Comparison of ENCODE assay signal across 8 mouse cellular contexts in the genomic region with DNA sequence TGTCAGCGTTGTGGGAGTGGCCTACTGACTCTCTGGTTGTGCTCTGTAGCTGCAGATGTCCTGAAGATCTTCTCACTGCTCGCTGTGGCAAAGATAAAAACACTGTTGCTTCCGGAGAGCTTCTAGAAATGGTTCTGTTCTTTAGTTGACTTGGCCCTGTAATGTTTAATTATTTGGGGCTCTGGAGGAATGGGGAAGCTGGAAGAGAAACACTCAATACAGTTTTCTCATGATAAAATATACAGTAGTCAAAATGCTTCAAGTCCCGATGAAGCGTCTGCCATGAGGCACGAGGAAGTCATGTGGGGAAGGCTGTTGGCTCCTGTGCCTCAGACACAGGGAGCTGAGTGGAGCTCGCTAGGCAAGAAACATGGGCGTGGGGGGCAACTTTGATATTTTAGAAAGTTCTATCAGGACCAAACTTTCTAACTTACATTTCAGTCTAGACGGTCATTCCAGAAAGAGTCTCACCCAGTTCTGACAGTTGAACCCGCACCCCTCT. TPM values are rescaled to one million over a fixed set of nuclear protein-coding genes. Genes with fewer than 3 reads are reported as not detected.
A peak's percentile ranks its signal among the peaks of the same experiment; 100 is the strongest.
DNase-seq lines count a peak whose midpoint lies in the region; ATAC-seq lines count a peak whose summit lies in the region.

No protein-coding gene starts in this region.

- WGBS in midbrain, embryonic 11.5 days, result 83% methylated on average over 10 of the region's 10 CpGs
- 80% methylated on average over 10 of the region's 10 CpGs for WGBS in midbrain, embryonic 15.5 days
- WGBS in embryonic facial prominence, embryonic 13.5 days, result 61% methylated on average over 10 of the region's 10 CpGs
- 54% methylated on average over 10 of the region's 10 CpGs for WGBS in intestine, embryonic 16.5 days
- WGBS in kidney, embryonic 16.5 days, result 72% methylated on average over 10 of the region's 10 CpGs

- no peak overlapping the region for H3K27ac ChIP-seq in midbrain, embryonic 11.5 days (ENCODE audit: low read depth, low read length)
- no peak overlapping the region for H3K27ac ChIP-seq in midbrain, embryonic 15.5 days
- H3K27ac ChIP-seq in embryonic facial prominence, embryonic 13.5 days, result peak overlapping the region; percentile 62; the same call in 1 of the 2 replicates
- H3K27ac ChIP-seq in intestine, embryonic 16.5 days (ENCODE audit: low read length), result peak overlapping the region; percentile 47; the same call in 1 of the 2 replicates
- no peak overlapping the region for H3K27ac ChIP-seq in kidney, embryonic 16.5 days (ENCODE audit: low read length)

- H3K9me3 ChIP-seq in midbrain, embryonic 11.5 days (ENCODE audit: control insufficient read depth, low read length), result no peaks in the 10 kb centered on the region
- H3K9me3 ChIP-seq in midbrain, embryonic 15.5 days, result no peaks in the 10 kb centered on the region
- no peaks in the 10 kb centered on the region for H3K9me3 ChIP-seq in embryonic facial prominence, embryonic 13.5 days
- H3K9me3 ChIP-seq in intestine, embryonic 16.5 days (ENCODE audit: control insufficient read depth, low read length), result no peaks in the 10 kb centered on the region
- H3K9me3 ChIP-seq in kidney, embryonic 16.5 days (ENCODE audit: low read length), result no peaks in the 10 kb centered on the region

- H3K4me3 ChIP-seq in midbrain, embryonic 11.5 days (ENCODE audit: low read depth, low read length), result no peak overlapping the region
- H3K4me3 ChIP-seq in midbrain, embryonic 15.5 days, result no peak overlapping the region
- no peak overlapping the region for H3K4me3 ChIP-seq in embryonic facial prominence, embryonic 13.5 days
- H3K4me3 ChIP-seq in intestine, embryonic 16.5 days (ENCODE audit: low read length), result no peak overlapping the region
- H3K4me3 ChIP-seq in kidney, embryonic 16.5 days (ENCODE audit: low read length), result no peak overlapping the region

- no peak for ATAC-seq in midbrain, embryonic 11.5 days (ENCODE audit: low FRiP score)
- ATAC-seq in midbrain, embryonic 15.5 days (replicated peaks), result no peak
- no peak for ATAC-seq in embryonic facial prominence, embryonic 13.5 days (ENCODE audit: insufficient number of reproducible peaks, insufficient read depth, low FRiP score, low TSS enrichment, low read depth)
- no peak; the same call in 1 of the 2 replicates for ATAC-seq in intestine, embryonic 16.5 days
- no peak for ATAC-seq in kidney, embryonic 16.5 days (ENCODE audit: low FRiP score, low TSS enrichment)

- H3K36me3 ChIP-seq in midbrain, embryonic 11.5 days (ENCODE audit: control insufficient read depth, insufficient read depth, low read length), result no peaks in the 10 kb centered on the region
- no peaks in the 10 kb centered on the region for H3K36me3 ChIP-seq in midbrain, embryonic 15.5 days (replicated peaks)
- H3K36me3 ChIP-seq in embryonic facial prominence, embryonic 13.5 days, result no peaks in the 10 kb centered on the region
- H3K36me3 ChIP-seq in intestine, embryonic 16.5 days (ENCODE audit: control insufficient read depth, insufficient read depth, low read length), result no peaks in the 10 kb centered on the region
- H3K36me3 ChIP-seq in splenic B cell, adult 2 months (ENCODE audit: control insufficient read depth, insufficient read depth, low read length, poor library complexity, severe bottlenecking), result no peaks in the 10 kb centered on the region
- no peaks in the 10 kb centered on the region for H3K36me3 ChIP-seq in kidney, embryonic 16.5 days (ENCODE audit: insufficient read depth, low read length)

- no peak overlapping the region for H3K9ac ChIP-seq in midbrain, embryonic 11.5 days (ENCODE audit: low read length)
- H3K9ac ChIP-seq in midbrain, embryonic 15.5 days, result no peak overlapping the region
- 0 out of 2 replicates have a peak overlapping the region, but pooled peaks have one; percentile 44 for H3K9ac ChIP-seq in embryonic facial prominence, embryonic 13.5 days
- H3K9ac ChIP-seq in intestine, embryonic 16.5 days (ENCODE audit: low read depth, low read length), result no peak overlapping the region
- no peak overlapping the region for H3K9ac ChIP-seq in kidney, embryonic 16.5 days (replicated peaks; ENCODE audit: low read length)

- DNase-seq in midbrain, embryonic 11.5 days (ENCODE audit: low spot score, missing footprints), result peak; percentile 68
- peak; percentile 15 for DNase-seq in splenic B cell, adult 2 months (ENCODE audit: low read depth, low spot score)
- DNase-seq in frontal cortex, postnatal 14 days (ENCODE audit: low spot score in 2 of 2), result no peak
- no peak for DNase-seq in adrenal gland, postnatal 10 days

- H3K4me2 ChIP-seq in midbrain, embryonic 11.5 days, result no peak overlapping the region
- H3K4me2 ChIP-seq in midbrain, embryonic 15.5 days, result no peak overlapping the region
- no peak overlapping the region; the same call in 1 of the 2 replicates for H3K4me2 ChIP-seq in embryonic facial prominence, embryonic 13.5 days
- H3K4me2 ChIP-seq in intestine, embryonic 16.5 days (ENCODE audit: low read depth, low read length), result no peak overlapping the region
- H3K4me2 ChIP-seq in kidney, embryonic 16.5 days (replicated peaks; ENCODE audit: low read depth, low read length), result no peak overlapping the region; the same call in 1 of the 2 replicates

- H3K4me1 ChIP-seq in midbrain, embryonic 11.5 days (ENCODE audit: control insufficient read depth, insufficient read depth, low read length), result 0 out of 2 replicates have a peak, but pooled peaks cover 4% of the 10 kb centered on the region
- 0 out of 2 replicates have a peak, but pooled peaks cover 4% of the 10 kb centered on the region for H3K4me1 ChIP-seq in midbrain, embryonic 15.5 days
- H3K4me1 ChIP-seq in embryonic facial prominence, embryonic 13.5 days, result peaks cover 21% of the 10 kb centered on the region
- H3K4me1 ChIP-seq in intestine, embryonic 16.5 days (ENCODE audit: control insufficient read depth, insufficient read depth, low read length), result no peaks in the 10 kb centered on the region
- no peaks in the 10 kb centered on the region for H3K4me1 ChIP-seq in kidney, embryonic 16.5 days (ENCODE audit: insufficient read depth, low read length)

- no peaks in the 10 kb centered on the region for H3K27me3 ChIP-seq in midbrain, embryonic 11.5 days (ENCODE audit: control insufficient read depth, insufficient read depth, low read length)
- H3K27me3 ChIP-seq in midbrain, embryonic 15.5 days (replicated peaks), result no peaks in the 10 kb centered on the region
- no peaks in the 10 kb centered on the region for H3K27me3 ChIP-seq in embryonic facial prominence, embryonic 13.5 days
- H3K27me3 ChIP-seq in intestine, embryonic 16.5 days (replicated peaks; ENCODE audit: control insufficient read depth, insufficient read depth, low read length), result no peaks in the 10 kb centered on the region
- H3K27me3 ChIP-seq in splenic B cell, adult 2 months (ENCODE audit: control insufficient read depth, insufficient read depth, low read length, poor library complexity, severe bottlenecking), result no peaks in the 10 kb centered on the region
- H3K27me3 ChIP-seq in kidney, embryonic 16.5 days (ENCODE audit: insufficient read depth, low read length), result no peaks in the 10 kb centered on the region

RNA-seq across cellular contexts. Expression of gene Dleu7, which starts 49.8 kb away (rescaled TPM):
- polyA plus RNA-seq in midbrain, embryonic 11.5 days (2014; fragmentation: Nextera tagmentation; extraction: Ambion mirVana), result 3.7 and 5.1 TPM in 2 replicates
- polyA plus RNA-seq in midbrain, embryonic 15.5 days (2015; fragmentation: Nextera tagmentation; extraction: Ambion mirVana), result 12.9 and 14.7 TPM in 2 replicates
- polyA plus RNA-seq in embryonic facial prominence, embryonic 13.5 days (2015; fragmentation: Nextera tagmentation; extraction: Ambion mirVana), result 1.2 and 1.5 TPM in 2 replicates
- 0.57 and 0.77 TPM in 2 replicates for polyA plus RNA-seq in intestine, embryonic 16.5 days (2015; fragmentation: Nextera tagmentation; extraction: Ambion mirVana)
- under 1 TPM; 0.21 to 0.30 TPM for total RNA-seq in adrenal gland, postnatal 10 days (2021)
- 5.3 and 5.4 TPM in 2 replicates for polyA plus RNA-seq in kidney, embryonic 16.5 days (2015; fragmentation: Nextera tagmentation; extraction: Ambion mirVana)

RNA-seq across cellular contexts. Expression of gene Rnaseh2b, which starts 50.3 kb away (rescaled TPM):
- polyA plus RNA-seq in midbrain, embryonic 11.5 days (2014; fragmentation: Nextera tagmentation; extraction: Ambion mirVana), result 78.1 and 89.3 TPM in 2 replicates
- polyA plus RNA-seq in midbrain, embryonic 15.5 days (2015; fragmentation: Nextera tagmentation; extraction: Ambion mirVana), result 23.0 and 23.2 TPM in 2 replicates
- polyA plus RNA-seq in embryonic facial prominence, embryonic 13.5 days (2015; fragmentation: Nextera tagmentation; extraction: Ambion mirVana), result 48.2 and 60.0 TPM in 2 replicates
- 54.8 and 54.9 TPM in 2 replicates for polyA plus RNA-seq in intestine, embryonic 16.5 days (2015; fragmentation: Nextera tagmentation; extraction: Ambion mirVana)
- total RNA-seq in adrenal gland, postnatal 10 days (2021), result 10 to 100 TPM; 18.4 to 21.9 TPM
- polyA plus RNA-seq in kidney, embryonic 16.5 days (2015; fragmentation: Nextera tagmentation; extraction: Ambion mirVana), result 49.8 and 52.5 TPM in 2 replicates

Comparison
In these comparisons a context has a peak if more than half of its experiments do, and no peak if none do; other contexts are left out.
1. DNase-seq: peak in midbrain, embryonic 11.5 days (single experiment) and splenic B cell, adult 2 months (single experiment); none in frontal cortex, postnatal 14 days (0 of 2) and adrenal gland, postnatal 10 days (single experiment).
2. H3K27ac ChIP-seq: peak in embryonic facial prominence, embryonic 13.5 days (single experiment) and intestine, embryonic 16.5 days (single experiment); none in midbrain, embryonic 11.5 days (single experiment), midbrain, embryonic 15.5 days (single experiment) and kidney, embryonic 16.5 days (single experiment).